Mouse (Mus musculus) bone marrow macrophage, adult 2 months (primary cell): ENCODE measurements around the gene Cdpf1.

Experiments
- CTCF ChIP-seq: IDR thresholded peaks from 2 replicates; pipeline ENCODE4 v1.5.1; 2012; ENCODE audit warnings: low read depth, mild to moderate bottlenecking, low read length, moderate library complexity
- POLR2A ChIP-seq: IDR thresholded peaks from 2 replicates; pipeline ENCODE4 v1.6.1; 2012; ENCODE audit warnings: mild to moderate bottlenecking, low read depth, low read length, borderline replicate concordance

GRCm38 (mm10) chr15:85809091-85809490 is 2.4 kb downstream of the Cdpf1 start:
- TF ChIP-seq CTCF (no peak), POLR2A (no peak)
